8 mouse cellular contexts compared by ENCODE assay signal in the genomic region with DNA sequence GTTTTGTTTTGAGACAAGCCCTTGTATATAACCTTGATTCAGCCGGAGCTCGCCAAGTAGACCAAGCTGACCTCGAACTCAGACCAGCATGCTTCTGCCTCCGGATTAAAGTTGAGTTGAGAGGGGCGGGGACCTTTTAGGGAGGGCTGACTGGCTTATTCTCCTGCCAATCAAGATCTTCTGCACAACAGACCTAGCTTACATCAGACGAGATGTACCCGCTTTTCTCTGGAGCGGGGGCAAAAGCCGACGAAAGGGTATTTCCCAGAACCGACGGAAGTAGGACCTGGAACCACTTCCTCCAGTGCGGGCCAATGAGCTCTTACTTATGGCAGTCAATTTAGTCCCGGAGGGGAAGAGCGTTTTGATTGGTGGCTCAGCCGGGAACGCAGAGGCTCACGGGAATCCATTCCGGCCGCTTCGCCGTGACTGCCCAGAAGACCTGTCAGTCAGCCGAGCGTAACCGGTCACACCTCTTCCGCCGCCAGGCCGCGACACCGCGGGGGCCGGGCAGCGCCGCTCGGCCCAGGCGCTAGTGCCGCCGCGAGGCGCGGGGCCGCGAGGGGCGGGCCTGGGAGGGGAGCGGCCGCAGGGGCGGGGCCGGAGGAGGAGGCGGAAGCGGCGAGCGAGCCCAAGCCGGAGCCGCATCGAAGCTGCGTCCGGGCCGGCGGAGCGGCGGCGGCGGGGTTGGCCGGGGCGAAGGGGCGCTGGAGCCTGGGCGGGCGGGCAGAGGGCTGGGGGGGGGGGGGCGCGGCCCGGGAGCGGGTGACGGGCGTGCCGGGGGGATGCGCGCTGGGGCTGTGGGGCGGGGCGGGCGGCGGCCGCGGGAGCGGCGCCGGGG. TPM values are rescaled to one million over a fixed set of nuclear protein-coding genes. Genes with fewer than 3 reads are reported as not detected.
A peak's percentile ranks its signal among the peaks of the same experiment; 100 is the strongest.
DNase-seq lines count a peak whose midpoint lies in the region; ATAC-seq lines count a peak whose summit lies in the region.

Gene Ubp1, plus strand, starts transcription at position 401 of the 841 bp plus-strand sequence.

- H3K27ac ChIP-seq in hindbrain, embryonic 11.5 days (ENCODE audit: low read depth, low read length): peak within 1 kb of the TSS; percentile 88

- H3K36me3 ChIP-seq in hindbrain, embryonic 11.5 days (ENCODE audit: control insufficient read depth, insufficient read depth, low read length): no peaks in the 10 kb centered on the region

- H3K9me3 ChIP-seq in hindbrain, embryonic 11.5 days (ENCODE audit: control insufficient read depth, low read length): no peaks in the 10 kb centered on the region

- H3K9ac ChIP-seq in hindbrain, embryonic 11.5 days (ENCODE audit: low read depth, low read length): peak within 1 kb of the TSS; percentile 92

- peak; percentile 99 for DNase-seq in Muller cell, postnatal 12 days (ENCODE audit: inconsistent ontology term)
- peak; percentile 99 for DNase-seq in cerebellum, adult 9-11 months
- peak; percentile 97 to 98 for DNase-seq in frontal cortex, adult 2 months (ENCODE audit: extremely low spot score in 1 of 2, low spot score in 1 of 2)
- peak; percentile 94 for DNase-seq in hindbrain, embryonic 11.5 days (ENCODE audit: low spot score)
- peak; percentile 90 to 94 for DNase-seq in layer of hippocampus, postnatal 10 days (ENCODE audit: low spot score in 2 of 2)
- peak; percentile 98 for DNase-seq in lung, postnatal 10 days
- DNase-seq in ovary, postnatal 36 days (ENCODE audit: low spot score): peak; percentile 94
- peak; percentile 92 for DNase-seq in thymus, postnatal 25 days

- H3K4me1 ChIP-seq in hindbrain, embryonic 11.5 days (replicated peaks; ENCODE audit: control insufficient read depth, insufficient read depth, low read length): no peaks in the 10 kb centered on the region; the same call in 1 of the 2 replicates

- H3K4me2 ChIP-seq in hindbrain, embryonic 11.5 days (replicated peaks; ENCODE audit: low read depth, low read length): peak within 1 kb of the TSS; percentile 53

- no peaks in the 10 kb centered on the region for H3K27me3 ChIP-seq in hindbrain, embryonic 11.5 days (ENCODE audit: control insufficient read depth, insufficient read depth, low read length)

- peak within 1 kb of the TSS; percentile 96 for H3K4me3 ChIP-seq in hindbrain, embryonic 11.5 days (ENCODE audit: low read depth, low read length)

- ATAC-seq in hindbrain, embryonic 11.5 days (ENCODE audit: low FRiP score): peak; percentile 97

- under 1% methylated on average over 35 of the region's 86 CpGs for WGBS in hindbrain, embryonic 11.5 days

RNA-seq across cellular contexts. Expression of gene Ubp1, which starts in this region (rescaled TPM):
- 131 and 152 TPM in 2 replicates for polyA plus RNA-seq in frontal cortex, adult 2 months (2012; rRNA removed)
- 46.6 and 47.0 TPM in 2 replicates for polyA plus RNA-seq in hindbrain, embryonic 11.5 days (2014; fragmentation: Nextera tagmentation; extraction: Ambion mirVana)
- 10 to 100 TPM; 67.8 to 73.4 TPM for total RNA-seq in layer of hippocampus, postnatal 10 days (2021)

Comparison
In these comparisons a context has a peak if more than half of its experiments do, and no peak if none do; other contexts are left out.
1. Peak in every context shown above with its lines: DNase-seq, ATAC-seq, H3K4me3 ChIP-seq and H3K27ac ChIP-seq.